Mouse (Mus musculus) erythroblast, embryonic 14.5 days (primary cell): ENCODE results near the gene Acp7. TPM values are rescaled to one million over a fixed set of nuclear protein-coding genes. Genes with fewer than 3 reads are reported as not detected.

ENCODE experiments used
- H3K27me3 ChIP-seq: 2 replicates; pipeline ENCODE4 v1.6.1; 2012; ENCODE audit warnings: inconsistent platforms; ENCODE audit not compliant: control insufficient read depth
- H3K36me3 ChIP-seq: 2 replicates; pipeline ENCODE4 v1.6.1; 2012; ENCODE audit warnings: mild to moderate bottlenecking, inconsistent platforms; ENCODE audit not compliant: control insufficient read depth
- H3K4me1 ChIP-seq: 2 replicates; pipeline ENCODE4 v1.6.1; 2012; ENCODE audit warnings: inconsistent platforms; ENCODE audit not compliant: control insufficient read depth
- H3K4me3 ChIP-seq: replicated peaks from 2 replicates; pipeline ENCODE3; 2012; ENCODE audit warnings: moderate library complexity, mild to moderate bottlenecking, inconsistent platforms
- H3K9me3 ChIP-seq: 2 replicates; pipeline ENCODE4 v1.6.1; 2012; ENCODE audit warnings: low read length, inconsistent platforms, mixed read lengths; ENCODE audit not compliant: control insufficient read depth
- GATA1 ChIP-seq: IDR thresholded peaks from 2 replicates; pipeline ENCODE4 v1.6.1; 2012; ENCODE audit warnings: low read length, inconsistent platforms, mixed read lengths
- TAL1 ChIP-seq: IDR thresholded peaks from 3 replicates; pipeline ENCODE4 v1.6.1; 2012; ENCODE audit warnings: low read length, inconsistent platforms, mixed read lengths
- polyA plus RNA-seq: library from polyadenylated mRNA; stranded (reverse); fragments of >175 nt; gene quantifications from 2 replicates; pipeline ENCODE4 v1.2.3, GENCODE M21; 2012

Acp7 gene
- polyA plus RNA-seq, 1 experiment, result not detected

DNA sequence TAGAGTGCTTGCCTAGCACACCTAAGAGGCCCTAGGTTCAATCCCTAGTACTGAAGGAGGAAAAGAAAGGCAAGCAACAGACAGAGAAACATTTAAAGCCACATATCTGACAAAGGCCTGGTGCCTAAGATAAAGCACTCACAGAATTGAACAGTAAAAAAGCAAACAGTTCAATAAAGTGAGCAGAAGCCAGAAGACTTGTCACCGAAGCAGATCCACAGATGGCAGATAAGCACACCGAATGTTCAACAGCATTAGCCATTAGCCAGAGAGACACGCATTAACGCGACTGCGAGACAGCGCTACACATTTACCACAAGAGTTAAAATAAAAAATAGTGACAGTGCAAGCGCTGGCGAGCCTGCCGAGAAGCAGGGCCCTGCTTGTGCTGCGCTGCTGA, 48.3 kb downstream of the Acp7 start:
- Histone ChIP-seq H3K9me3 (peaks cover 3% of the 10 kb centered on the region), H3K4me1 (peaks cover 98% of the 10 kb centered on the region), H3K27me3 (no peaks in the 10 kb centered on the region), H3K36me3 (peaks cover 83% of the 10 kb centered on the region), H3K4me3 (peak overlapping the region; percentile 49)
- TF ChIP-seq TAL1 (no peak), GATA1 (peak; percentile 83)

- Histone ChIP-seq H3K4me3 (peak overlapping the region; percentile 55), H3K9me3 (peaks cover 3% of the 10 kb centered on the region), H3K27me3 (no peaks in the 10 kb centered on the region), H3K4me1 (peaks cover 98% of the 10 kb centered on the region), H3K36me3 (peaks cover 80% of the 10 kb centered on the region)
- TF ChIP-seq TAL1 (peak; percentile 78), GATA1 (peak; percentile 86)
These were observed 49.4 kb downstream of the Acp7 start for GRCm38 (mm10) chr7:28581721-28582120.

DNA sequence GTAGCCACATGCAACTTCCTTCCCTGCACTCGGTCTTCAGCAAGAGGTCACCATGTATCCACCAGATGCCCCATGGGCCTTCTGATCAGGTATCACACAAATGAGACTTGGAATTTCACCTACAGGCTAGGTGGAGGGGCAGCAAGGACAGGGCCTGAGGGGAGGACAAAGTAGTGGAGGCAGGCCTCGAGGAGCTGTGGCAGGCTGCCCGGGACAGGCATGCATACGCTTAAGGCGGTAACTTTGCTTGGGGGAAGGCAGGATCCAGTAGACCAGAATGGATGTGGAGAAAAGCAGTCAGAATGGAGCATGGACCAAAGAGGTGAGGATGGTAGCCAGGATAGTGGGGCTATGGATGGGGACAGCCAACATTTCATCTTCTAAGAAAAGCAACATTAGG, 51.3 kb downstream of the Acp7 start:
- TF ChIP-seq TAL1 (no peak), GATA1 (no peak)
- peaks cover 79% of the 10 kb centered on the region for H3K36me3 ChIP-seq
- no peaks in the 10 kb centered on the region for H3K27me3 ChIP-seq
- H3K4me3 ChIP-seq, result no peak overlapping the region
- H3K4me1 ChIP-seq, result peaks cover 100% of the 10 kb centered on the region
- H3K9me3 ChIP-seq, result peaks cover 3% of the 10 kb centered on the region

DNA sequence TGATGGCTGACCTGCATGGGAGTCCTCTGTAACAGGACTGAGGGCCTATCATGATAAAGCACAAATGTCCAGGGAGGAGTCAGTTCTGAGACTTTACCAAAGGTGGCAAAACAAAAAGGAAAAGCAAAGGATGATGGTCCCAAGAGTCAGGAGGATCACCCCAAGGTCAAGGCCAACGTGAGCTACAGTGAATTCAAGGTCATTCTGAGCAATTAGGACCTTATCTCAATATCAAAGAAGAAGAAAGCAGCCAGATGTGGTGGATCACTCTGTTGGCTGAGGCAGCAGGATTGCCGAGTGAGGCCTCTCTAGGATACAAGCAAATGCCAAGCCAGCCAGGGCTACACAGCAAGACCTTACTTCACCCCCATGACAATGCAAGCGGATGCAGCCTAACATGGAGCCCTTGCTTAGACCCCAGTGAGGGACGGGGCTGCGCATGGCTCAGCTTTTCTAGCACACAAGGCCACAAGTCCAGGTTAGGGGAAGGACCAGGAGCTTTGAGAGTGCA, 52.5 kb downstream of the Acp7 start:
- Histone ChIP-seq H3K4me3 (no peak overlapping the region), H3K27me3 (no peaks in the 10 kb centered on the region), H3K4me1 (peaks cover 100% of the 10 kb centered on the region), H3K9me3 (peaks cover 3% of the 10 kb centered on the region), H3K36me3 (peaks cover 84% of the 10 kb centered on the region)
- TF ChIP-seq GATA1 (no peak; the same call in 1 of the 2 replicates), TAL1 (no peak)

- Histone ChIP-seq H3K36me3 (peaks cover 86% of the 10 kb centered on the region), H3K4me3 (no peak overlapping the region), H3K27me3 (no peaks in the 10 kb centered on the region), H3K9me3 (peaks cover 3% of the 10 kb centered on the region), H3K4me1 (peaks cover 100% of the 10 kb centered on the region)
- TF ChIP-seq TAL1 (no peak), GATA1 (no peak)
These were observed 53.1 kb downstream of the Acp7 start for GRCm38 (mm10) chr7:28577826-28578542.

GRCm38 (mm10) chr7:28576271-28576914, 54.7 kb downstream of the Acp7 start:
- H3K36me3 ChIP-seq, result peaks cover 86% of the 10 kb centered on the region
- peak overlapping the region; percentile 48 for H3K4me3 ChIP-seq
- peaks cover 3% of the 10 kb centered on the region for H3K9me3 ChIP-seq
- no peak for TF ChIP-seq TAL1
- no peak for TF ChIP-seq GATA1
- peaks cover 99% of the 10 kb centered on the region for H3K4me1 ChIP-seq
- no peaks in the 10 kb centered on the region for H3K27me3 ChIP-seq

- peaks cover 99% of the 10 kb centered on the region for H3K4me1 ChIP-seq
- peaks cover 80% of the 10 kb centered on the region for H3K36me3 ChIP-seq
- H3K4me3 ChIP-seq, result no peak overlapping the region
- H3K27me3 ChIP-seq, result no peaks in the 10 kb centered on the region
- H3K9me3 ChIP-seq, result no peaks in the 10 kb centered on the region
- TF ChIP-seq GATA1, result no peak
- TF ChIP-seq TAL1, result no peak; the same call in 2 of the 3 replicates
These were observed 55.5 kb downstream of the Acp7 start for GRCm38 (mm10) chr7:28575597-28575996.

- Histone ChIP-seq H3K9me3 (no peaks in the 10 kb centered on the region), H3K27me3 (no peaks in the 10 kb centered on the region), H3K36me3 (peaks cover 80% of the 10 kb centered on the region), H3K4me1 (peaks cover 92% of the 10 kb centered on the region), H3K4me3 (no peak overlapping the region)
- TF ChIP-seq TAL1 (no peak), GATA1 (no peak)
These were observed 57.9 kb downstream of the Acp7 start for GRCm38 (mm10) chr7:28573236-28573635.

- H3K36me3 ChIP-seq, result peaks cover 80% of the 10 kb centered on the region
- no peak overlapping the region for H3K4me3 ChIP-seq
- H3K27me3 ChIP-seq, result no peaks in the 10 kb centered on the region
- no peaks in the 10 kb centered on the region for H3K9me3 ChIP-seq
- TF ChIP-seq GATA1 (no peak), TAL1 (no peak)
- peaks cover 86% of the 10 kb centered on the region for H3K4me1 ChIP-seq
These were observed 58.4 kb downstream of the Acp7 start for GRCm38 (mm10) chr7:28572689-28573088.
